Mouse (Mus musculus) forebrain, embryonic 11.5 days (tissue): ENCODE measurements around the gene Anln. TPM values are rescaled to one million over a fixed set of nuclear protein-coding genes. Genes with fewer than 3 reads are reported as not detected.
A peak's percentile ranks its signal among the peaks of the same experiment; 100 is the strongest.

Experiments used
- ATAC-seq: fragments of 200-750 bp; cut with Nextera tagmentation; replicated peaks from 2 replicates; pipeline ENCODE4 v1.8.0; 2017; ENCODE audit warnings: moderate TSS enrichment; ENCODE audit not compliant: low FRiP score
- DNase-seq: peaks from one replicate; pipeline ENCODE4 v3.0.0-alpha.2; 2017; ENCODE audit warnings: low spot score
- H3K27ac ChIP-seq: fragments of 300-500 bp; sonication (generic); 2 replicates; pipeline ENCODE4 v1.5.1; 2014; ENCODE audit warnings: low read depth, low read length
- H3K27me3 ChIP-seq: fragments of 300-500 bp; sonication (generic); 2 replicates; pipeline ENCODE4 v1.6.1; 2014; ENCODE audit warnings: mild to moderate bottlenecking, low read length, mixed read lengths; ENCODE audit not compliant: control insufficient read depth, insufficient read depth
- H3K36me3 ChIP-seq: fragments of 300-500 bp; sonication (generic); 2 replicates; pipeline ENCODE4 v1.6.1; 2014; ENCODE audit warnings: mild to moderate bottlenecking, low read length, moderate library complexity, mixed read lengths; ENCODE audit not compliant: control insufficient read depth, insufficient read depth
- H3K4me1 ChIP-seq: fragments of 300-500 bp; sonication (generic); replicated peaks from 2 replicates; pipeline ENCODE4 v1.6.1; 2014; ENCODE audit warnings: low read length, mixed read lengths; ENCODE audit not compliant: control insufficient read depth, insufficient read depth
- H3K4me2 ChIP-seq: fragments of 300-500 bp; sonication (generic); 2 replicates; pipeline ENCODE4 v1.6.1; 2014; ENCODE audit warnings: low read depth, mild to moderate bottlenecking, low read length, moderate library complexity, mixed read lengths; ENCODE audit not compliant: severe bottlenecking
- H3K4me3 ChIP-seq: fragments of 300-500 bp; sonication (generic); 2 replicates; pipeline ENCODE4 v1.5.1; 2014; ENCODE audit warnings: low read depth, low read length
- H3K9ac ChIP-seq: fragments of 300-500 bp; sonication (generic); 2 replicates; pipeline ENCODE4 v1.6.1; 2014; ENCODE audit warnings: low read length
- H3K9me3 ChIP-seq: fragments of 300-500 bp; sonication (generic); 2 replicates; pipeline ENCODE4 v1.6.1; 2016; ENCODE audit warnings: low read length, mixed read lengths; ENCODE audit not compliant: control insufficient read depth
- WGBS: fragments of 180-500 bp; shearing (Covaris S2); extraction: QIAGEN DNeasy Blood & Tissue Kit; methylation state at CpG from one replicate; pipeline ENCODE4 v1.1.7; 2014; 5-methylcytosine and 5-hydroxymethylcytosine counted together
- polyA plus RNA-seq: library from polyadenylated mRNA; unstranded; fragments of >200 nt; fragmentation: Nextera tagmentation; extraction: Ambion mirVana; gene quantifications from 2 replicates; pipeline ENCODE4 v1.2.1, GENCODE M21; 2014

Anln gene
- polyA plus RNA-seq, 1 experiment from 2014 or later = 48.9 TPM

GRCm38 (mm10) chr9:22389736-22390245, 803 bp upstream of the Anln start:
- H3K4me1 ChIP-seq = peaks cover 3% of the 10 kb centered on the region
- peak overlapping the region; percentile 93 for H3K9ac ChIP-seq
- no peaks in the 10 kb centered on the region for H3K36me3 ChIP-seq
- DNase-seq (no peak), ATAC-seq (no peak)
- no peak overlapping the region for H3K27ac ChIP-seq
- H3K27me3 ChIP-seq = no peaks in the 10 kb centered on the region
- H3K9me3 ChIP-seq = no peaks in the 10 kb centered on the region
- peak overlapping the region; percentile 83 for H3K4me3 ChIP-seq
- WGBS = 65% methylated on average over 6 of the region's 6 CpGs
- peak overlapping the region; percentile 83 for H3K4me2 ChIP-seq

GRCm38 (mm10) chr9:22388401-22388980, 497 bp downstream of the Anln start:
- DNase-seq (no peak), ATAC-seq (peak; percentile 82)
- Histone ChIP-seq H3K4me2 (peak overlapping the region; percentile 83), H3K4me3 (peak overlapping the region; percentile 83), H3K27me3 (no peaks in the 10 kb centered on the region), H3K27ac (peak overlapping the region; percentile 89), H3K36me3 (no peaks in the 10 kb centered on the region), H3K9me3 (no peaks in the 10 kb centered on the region), H3K4me1 (peaks cover 3% of the 10 kb centered on the region), H3K9ac (peak overlapping the region; percentile 93)
- WGBS = under 1% methylated on average over 41 of the region's 41 CpGs

- no peak for DNase-seq
- H3K27ac ChIP-seq = peak overlapping the region; percentile 89; the same call in 1 of the 2 replicates
- no peak for ATAC-seq
- no peaks in the 10 kb centered on the region for H3K27me3 ChIP-seq
- H3K9me3 ChIP-seq = no peaks in the 10 kb centered on the region
- 26% methylated on average over 6 of the region's 6 CpGs for WGBS
- peaks cover 3% of the 10 kb centered on the region for H3K4me1 ChIP-seq
- peak overlapping the region; percentile 83 for H3K4me3 ChIP-seq
- H3K9ac ChIP-seq = peak overlapping the region; percentile 93
- peak overlapping the region; percentile 83 for H3K4me2 ChIP-seq
- H3K36me3 ChIP-seq = no peaks in the 10 kb centered on the region
Observed at GRCm38 (mm10) chr9:22387901-22388300, 1.1 kb downstream of the Anln start.

DNA sequence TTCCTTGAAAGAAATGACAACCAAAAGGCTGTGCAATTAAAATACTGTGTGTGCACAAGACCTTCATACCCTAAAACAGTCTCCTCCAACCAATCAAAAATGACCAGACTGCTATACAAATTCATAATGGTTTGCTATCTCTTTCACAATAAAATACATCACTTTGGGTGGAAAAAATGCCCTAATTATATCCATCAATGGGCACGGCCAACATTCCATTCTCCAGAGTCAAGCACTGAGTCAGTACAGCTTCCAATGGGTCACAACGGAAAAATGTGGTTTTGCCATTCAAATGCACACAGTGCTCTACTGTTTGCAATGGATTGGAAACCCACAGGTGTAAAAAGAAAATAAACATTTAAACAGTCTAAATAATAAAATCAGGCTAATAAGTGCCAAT, 3.1 kb downstream of the Anln start:
- no peak overlapping the region for H3K9ac ChIP-seq
- 75% methylated on average over 2 of the region's 2 CpGs for WGBS
- no peak for DNase-seq
- no peak overlapping the region for H3K4me2 ChIP-seq
- no peaks in the 10 kb centered on the region for H3K9me3 ChIP-seq
- H3K4me3 ChIP-seq = no peak overlapping the region
- peaks cover 3% of the 10 kb centered on the region for H3K4me1 ChIP-seq
- peaks cover 6% of the 10 kb centered on the region; the same call in 1 of the 2 replicates for H3K36me3 ChIP-seq
- H3K27me3 ChIP-seq = no peaks in the 10 kb centered on the region
- no peak overlapping the region for H3K27ac ChIP-seq
- no peak for ATAC-seq

GRCm38 (mm10) chr9:22376086-22376485, 12.9 kb downstream of the Anln start:
- 91% methylated on average over 5 of the region's 5 CpGs for WGBS
- no peak for DNase-seq
- Histone ChIP-seq H3K4me1 (no peaks in the 10 kb centered on the region), H3K27ac (no peak overlapping the region), H3K4me2 (no peak overlapping the region), H3K27me3 (no peaks in the 10 kb centered on the region), H3K36me3 (peaks cover 29% of the 10 kb centered on the region), H3K9me3 (no peaks in the 10 kb centered on the region), H3K9ac (no peak overlapping the region), H3K4me3 (no peak overlapping the region)
- ATAC-seq = no peak

DNA sequence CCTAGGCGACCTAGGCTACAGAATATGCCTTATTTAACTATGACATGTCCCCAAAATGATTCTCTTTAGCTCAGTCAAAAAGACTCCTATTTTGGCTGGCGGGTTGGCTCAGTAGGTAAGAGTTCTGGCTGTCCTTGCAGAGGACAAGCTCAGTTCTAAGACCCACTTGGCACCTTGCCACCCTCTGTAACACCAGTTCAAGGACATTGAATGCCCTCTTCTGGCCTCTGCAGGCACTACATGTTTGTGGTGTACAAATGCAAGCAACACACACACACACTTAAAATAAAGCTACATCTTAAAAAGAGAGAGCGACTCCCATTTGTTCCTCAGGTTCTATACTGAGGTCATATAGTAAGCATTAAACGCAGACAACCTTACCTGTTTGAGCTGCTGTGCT, 16.2 kb downstream of the Anln start:
- Histone ChIP-seq H3K9me3 (no peaks in the 10 kb centered on the region), H3K4me3 (no peak overlapping the region), H3K27ac (no peak overlapping the region), H3K4me1 (no peaks in the 10 kb centered on the region), H3K9ac (no peak overlapping the region), H3K4me2 (no peak overlapping the region), H3K36me3 (peaks cover 22% of the 10 kb centered on the region; the same call in 1 of the 2 replicates), H3K27me3 (no peaks in the 10 kb centered on the region)
- WGBS = 93% methylated on average over 4 of the region's 4 CpGs
- ATAC-seq = no peak
- DNase-seq = no peak

GRCm38 (mm10) chr9:22368030-22368429, 21.0 kb downstream of the Anln start:
- Histone ChIP-seq H3K4me2 (no peak overlapping the region), H3K9me3 (no peaks in the 10 kb centered on the region), H3K27ac (no peak overlapping the region), H3K36me3 (peaks cover 19% of the 10 kb centered on the region; the same call in 1 of the 2 replicates), H3K27me3 (no peaks in the 10 kb centered on the region), H3K4me1 (no peaks in the 10 kb centered on the region), H3K4me3 (no peak overlapping the region), H3K9ac (no peak overlapping the region)
- 86% methylated on average over 6 of the region's 6 CpGs for WGBS
- no peak for ATAC-seq
- peak; percentile 43 for DNase-seq

GRCm38 (mm10) chr9:22366621-22367020, 22.4 kb downstream of the Anln start:
- WGBS = 96% methylated on average over 10 of the region's 10 CpGs
- Histone ChIP-seq H3K27ac (no peak overlapping the region), H3K4me3 (no peak overlapping the region), H3K36me3 (peaks cover 19% of the 10 kb centered on the region), H3K4me2 (no peak overlapping the region), H3K4me1 (no peaks in the 10 kb centered on the region), H3K9ac (no peak overlapping the region), H3K27me3 (no peaks in the 10 kb centered on the region), H3K9me3 (no peaks in the 10 kb centered on the region)
- DNase-seq (no peak), ATAC-seq (no peak)

DNA sequence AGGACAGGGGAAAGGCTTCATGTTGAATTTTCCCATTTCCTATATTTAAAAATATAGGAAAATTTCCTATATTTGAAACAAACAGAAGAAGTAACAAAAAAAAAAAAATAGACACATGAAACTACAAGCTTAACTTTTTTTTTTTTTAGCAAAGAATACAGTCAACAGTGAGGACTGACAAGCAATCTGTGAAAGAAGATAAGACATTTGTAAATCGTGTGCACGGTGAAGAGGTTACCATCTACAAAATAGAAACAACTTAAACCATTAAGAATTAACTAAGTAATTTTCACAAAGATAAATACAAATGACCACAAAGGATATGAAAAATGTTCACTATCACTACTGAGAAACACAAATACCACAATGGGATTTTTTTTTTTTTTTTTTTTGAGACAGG, 22.8 kb downstream of the Anln start:
- peaks cover 19% of the 10 kb centered on the region for H3K36me3 ChIP-seq
- no peaks in the 10 kb centered on the region for H3K27me3 ChIP-seq
- H3K4me1 ChIP-seq = no peaks in the 10 kb centered on the region
- 100% methylated on average over 2 of the region's 2 CpGs for WGBS
- H3K4me3 ChIP-seq = no peak overlapping the region
- no peak overlapping the region for H3K27ac ChIP-seq
- no peak overlapping the region for H3K4me2 ChIP-seq
- H3K9me3 ChIP-seq = no peaks in the 10 kb centered on the region
- ATAC-seq = no peak
- no peak for DNase-seq
- H3K9ac ChIP-seq = no peak overlapping the region
